Mouse (Mus musculus) liver, postnatal 0 days (tissue): ENCODE measurements around the gene Slmap. TPM values are rescaled to one million over a fixed set of nuclear protein-coding genes. Genes with fewer than 3 reads are reported as not detected.
A peak's percentile ranks its signal among the peaks of the same experiment; 100 is the strongest.
"Not testable (repeated sequence)": the region's sequence is repeated elsewhere in the genome, so short reads cannot be mapped to it uniquely, and the experiment has no call there.

ENCODE experiments used
- ATAC-seq: fragments of 200-750 bp; cut with Nextera tagmentation; 2 replicates; pipeline ENCODE4 v1.8.0; 2017; ENCODE audit warnings: mild to moderate bottlenecking, moderate library complexity
- DNase-seq: peaks from one replicate; pipeline ENCODE4 v3.0.0-alpha.2; 2016
- H3K27ac ChIP-seq: fragments of 300-500 bp; sonication (generic); 2 replicates; pipeline ENCODE4 v1.5.1; 2014; ENCODE audit warnings: antibody characterized with exemption, moderate library complexity, mild to moderate bottlenecking, low read depth
- H3K27me3 ChIP-seq: fragments of 300-500 bp; sonication (generic); 2 replicates; pipeline ENCODE4 v1.6.1; 2014; ENCODE audit warnings: low read length, control low read depth, mixed read lengths; ENCODE audit not compliant: insufficient read depth
- H3K36me3 ChIP-seq: fragments of 300-500 bp; sonication (generic); replicated peaks from 2 replicates; pipeline ENCODE4 v1.6.1; 2014; ENCODE audit warnings: mild to moderate bottlenecking, control low read depth, low read length, moderate library complexity, mixed read lengths; ENCODE audit not compliant: insufficient read depth
- H3K4me1 ChIP-seq: fragments of 300-500 bp; sonication (generic); 2 replicates; pipeline ENCODE4 v1.6.1; 2014; ENCODE audit warnings: antibody characterized with exemption, mild to moderate bottlenecking, control low read depth; ENCODE audit not compliant: insufficient read depth
- H3K4me2 ChIP-seq: fragments of 300-500 bp; sonication (generic); 2 replicates; pipeline ENCODE4 v1.6.1; 2014; ENCODE audit warnings: low read depth, mild to moderate bottlenecking, low read length, moderate library complexity, mixed read lengths
- H3K4me3 ChIP-seq: fragments of 300-500 bp; sonication (generic); 2 replicates; pipeline ENCODE4 v1.5.1; 2014; ENCODE audit warnings: low read depth, low read length
- H3K9ac ChIP-seq: fragments of 300-500 bp; sonication (generic); replicated peaks from 2 replicates; pipeline ENCODE4 v1.6.1; 2014; ENCODE audit warnings: mild to moderate bottlenecking, moderate library complexity
- H3K9me3 ChIP-seq: fragments of 300-500 bp; sonication (generic); 2 replicates; pipeline ENCODE4 v1.6.1; 2016; ENCODE audit warnings: mild to moderate bottlenecking, control low read depth, low read length, mixed read lengths
- CTCF ChIP-seq: sonication (generic); IDR thresholded peaks from 2 replicates; pipeline ENCODE4 v1.5.1; 2016; ENCODE audit warnings: antibody characterized with exemption, low read depth
- EP300 ChIP-seq: IDR thresholded peaks from 2 replicates; pipeline ENCODE4 v1.6.1; 2016; ENCODE audit warnings: antibody characterized with exemption, low read depth, mild to moderate bottlenecking
- WGBS: fragments of 180-500 bp; shearing (Covaris S2); extraction: QIAGEN DNeasy Blood & Tissue Kit; methylation state at CpG from one replicate; pipeline ENCODE4 v1.1.7; 2014; ENCODE audit not compliant: insufficient replicate concordance; 5-methylcytosine and 5-hydroxymethylcytosine counted together
- polyA plus RNA-seq: library from polyadenylated mRNA; unstranded; fragments of >200 nt; fragmentation: Nextera tagmentation; extraction: Ambion mirVana; gene quantifications from 2 replicates; pipeline ENCODE4 v1.2.1, GENCODE M21; 2015

The Slmap gene
- polyA plus RNA-seq, 1 experiment from 2014 or later: 12.3 TPM

DNA sequence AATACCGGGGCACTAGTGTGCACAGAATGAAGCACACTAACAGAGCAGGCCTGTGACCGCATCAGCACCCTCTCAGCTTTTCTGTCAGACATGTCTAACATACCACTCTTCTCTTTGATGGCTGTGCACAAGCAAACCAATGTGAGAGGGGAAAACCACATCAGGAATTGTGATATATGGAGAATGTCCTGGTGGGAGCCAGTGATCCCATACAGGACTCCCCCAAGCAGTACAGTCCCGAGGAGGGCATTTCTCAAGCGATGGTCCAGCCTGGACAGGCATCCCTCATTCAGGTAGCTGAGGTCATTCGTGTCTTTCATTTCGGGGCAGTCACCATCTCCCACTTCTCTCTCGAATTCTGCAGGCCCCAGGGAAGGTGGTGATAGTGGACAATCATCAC is 128.0 kb downstream of the Slmap start:
- no peak for DNase-seq
- Histone ChIP-seq H3K4me1 (no peaks in the 10 kb centered on the region), H3K9me3 (no peaks in the 10 kb centered on the region), H3K27ac (no peak overlapping the region), H3K27me3 (no peaks in the 10 kb centered on the region), H3K9ac (no peak overlapping the region), H3K4me3 (no peak overlapping the region), H3K36me3 (no peaks in the 10 kb centered on the region), H3K4me2 (no peak overlapping the region)
- no peak for ATAC-seq
- 90% methylated on average over 7 of the region's 7 CpGs for WGBS
- TF ChIP-seq CTCF (no peak), EP300 (no peak)

DNA sequence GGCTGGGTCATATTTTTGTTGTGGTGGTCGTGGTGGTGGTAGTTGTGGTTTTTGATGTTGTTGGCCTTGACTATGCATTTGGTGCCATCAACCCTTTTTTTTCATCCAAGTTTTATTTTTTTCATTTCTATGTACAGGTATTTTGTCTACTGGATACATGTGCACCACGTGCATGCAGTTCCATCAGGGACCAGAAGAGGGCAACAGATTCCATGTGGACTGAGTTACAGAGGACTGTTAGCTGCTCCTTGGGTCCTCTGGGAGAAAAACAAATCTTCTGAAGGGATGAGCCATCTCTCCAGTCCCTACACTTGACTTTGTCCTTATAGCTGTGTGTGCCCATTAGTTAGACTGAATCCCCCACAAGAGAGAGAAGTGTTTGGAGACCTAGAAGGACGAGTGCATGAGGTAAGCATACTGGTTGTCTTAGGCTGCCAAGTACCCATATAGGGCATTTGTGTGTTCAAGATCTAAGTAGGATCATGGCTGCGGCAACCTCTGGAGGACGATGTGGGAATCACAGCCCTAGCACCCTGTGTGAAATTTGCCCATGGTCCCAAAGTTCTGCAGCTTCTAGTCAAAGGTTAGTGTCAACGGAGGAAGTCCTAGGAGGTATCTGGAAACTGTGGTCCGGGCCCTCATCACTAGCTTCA is 136.1 kb downstream of the Slmap start:
- WGBS: 87% methylated on average over 7 of the region's 7 CpGs
- 0 out of 2 replicates have a peak, but pooled peaks cover 3% of the 10 kb centered on the region for H3K9me3 ChIP-seq
- DNase-seq (no peak), ATAC-seq (no peak)
- no peak overlapping the region for H3K4me3 ChIP-seq
- no peak overlapping the region for H3K9ac ChIP-seq
- H3K27ac ChIP-seq: no peak overlapping the region
- no peak overlapping the region for H3K4me2 ChIP-seq
- H3K4me1 ChIP-seq: no peaks in the 10 kb centered on the region
- no peaks in the 10 kb centered on the region for H3K36me3 ChIP-seq
- H3K27me3 ChIP-seq: no peaks in the 10 kb centered on the region
- TF ChIP-seq EP300 (no peak), CTCF (peak; percentile 37; the same call in 1 of the 2 replicates)

DNA sequence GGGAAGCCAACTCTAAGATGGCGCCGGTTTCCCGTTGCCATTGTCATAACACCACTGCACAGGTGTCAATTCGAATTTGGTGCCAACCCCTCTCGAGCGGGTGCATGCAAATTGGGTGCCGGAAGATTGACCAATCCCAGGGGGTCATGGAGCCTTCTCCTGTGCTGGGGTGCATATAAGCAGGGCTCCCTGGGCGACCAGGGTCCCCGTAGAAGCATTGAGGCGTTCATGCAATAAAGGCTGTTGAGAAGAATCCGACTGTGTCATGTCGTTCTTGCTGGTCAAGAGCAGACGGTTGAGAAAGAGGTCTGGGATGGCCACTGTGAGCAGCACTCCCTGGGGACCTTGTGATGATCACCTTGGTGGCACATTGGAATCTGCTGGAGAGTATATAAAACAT is 142.9 kb downstream of the Slmap start:
- no peaks in the 10 kb centered on the region for H3K27me3 ChIP-seq
- peak; percentile 7 for DNase-seq
- H3K4me3 ChIP-seq: no peak overlapping the region
- no peak overlapping the region for H3K9ac ChIP-seq
- no peak for ATAC-seq
- H3K9me3 ChIP-seq: no peaks in the 10 kb centered on the region
- WGBS: 85% methylated on average over 13 of the region's 13 CpGs
- H3K4me1 ChIP-seq: no peaks in the 10 kb centered on the region
- no peak for TF ChIP-seq CTCF
- TF ChIP-seq EP300: no peak
- H3K4me2 ChIP-seq: no peak overlapping the region
- no peak overlapping the region for H3K27ac ChIP-seq
- no peaks in the 10 kb centered on the region for H3K36me3 ChIP-seq

DNA sequence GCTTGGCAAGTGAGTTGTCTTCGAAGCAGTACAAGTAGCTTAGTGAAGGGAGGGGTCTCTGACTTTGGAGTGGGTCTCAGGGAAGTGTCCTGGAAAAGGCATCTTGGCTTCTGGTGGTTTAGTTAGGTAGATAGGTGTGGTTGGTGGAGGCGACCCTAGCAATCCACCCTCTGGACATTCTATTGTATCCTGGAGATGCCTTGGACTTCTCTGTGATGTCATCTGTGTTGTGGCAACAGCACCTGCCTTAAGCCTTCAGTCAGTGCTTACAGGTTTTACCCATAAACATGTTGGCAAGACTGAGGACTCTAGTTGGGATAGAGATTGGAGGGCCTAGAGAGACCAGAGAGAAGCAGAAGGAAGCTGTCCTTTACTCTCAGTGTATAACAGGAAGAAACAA is 145.8 kb downstream of the Slmap start:
- H3K4me1 ChIP-seq, H3K27me3 ChIP-seq, H3K9ac ChIP-seq, DNase-seq, H3K36me3 ChIP-seq, H3K9me3 ChIP-seq, H3K4me3 ChIP-seq, H3K4me2 ChIP-seq, ATAC-seq, H3K27ac ChIP-seq: not testable (repeated sequence)
- 71% methylated on average over 2 of the region's 2 CpGs for WGBS

DNA sequence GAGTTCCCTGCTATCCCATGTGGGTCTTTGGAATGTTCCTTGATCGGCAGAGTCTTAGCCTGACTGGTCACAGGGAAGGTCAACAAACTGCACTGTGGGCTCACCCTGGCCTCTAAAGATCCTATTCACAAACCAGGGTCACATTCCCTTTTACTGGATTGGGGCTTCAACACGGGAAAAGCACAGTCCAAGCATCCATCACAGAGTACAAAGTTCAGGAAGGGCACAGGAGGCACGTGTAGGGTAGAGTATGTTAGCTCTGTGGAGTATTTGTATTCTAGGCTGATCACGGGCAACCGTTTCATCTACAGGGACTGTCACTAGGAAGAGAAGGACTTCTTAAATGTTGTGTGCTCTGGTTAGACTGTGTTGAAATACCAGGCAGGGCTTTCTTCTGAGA is 147.7 kb downstream of the Slmap start:
- H3K27ac ChIP-seq, H3K36me3 ChIP-seq, H3K9ac ChIP-seq, H3K4me2 ChIP-seq, H3K4me3 ChIP-seq, H3K9me3 ChIP-seq, DNase-seq, H3K27me3 ChIP-seq, H3K4me1 ChIP-seq: not testable (repeated sequence)
- ATAC-seq: peak; percentile 68
- WGBS: 44% methylated on average over 3 of the region's 5 CpGs

DNA sequence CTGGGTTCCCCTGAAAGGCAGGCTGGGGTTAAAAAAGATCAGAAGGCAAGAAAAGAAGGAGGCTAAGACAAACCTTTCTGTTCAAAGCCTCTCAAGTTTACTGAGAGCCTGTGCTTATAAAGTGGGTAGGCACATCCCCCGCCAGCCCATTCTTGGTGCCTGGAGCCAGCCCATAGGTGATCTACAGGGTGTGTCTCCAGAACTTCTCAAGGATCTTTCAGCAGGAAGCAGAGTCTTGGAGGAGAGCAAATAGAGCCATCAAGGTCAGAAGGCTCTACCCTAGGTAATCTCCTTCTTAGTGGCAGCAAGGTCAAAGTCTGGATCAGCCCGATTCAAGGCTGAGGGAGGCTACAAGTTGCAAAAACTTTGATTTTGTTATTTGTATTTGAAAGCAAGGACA is 149.1 kb downstream of the Slmap start:
- DNase-seq, H3K9ac ChIP-seq, H3K36me3 ChIP-seq, H3K4me3 ChIP-seq, H3K4me1 ChIP-seq, H3K27ac ChIP-seq, H3K27me3 ChIP-seq, ATAC-seq, H3K9me3 ChIP-seq, H3K4me2 ChIP-seq: not testable (repeated sequence)
- WGBS: 78% methylated on average over 2 of the region's 2 CpGs

DNA sequence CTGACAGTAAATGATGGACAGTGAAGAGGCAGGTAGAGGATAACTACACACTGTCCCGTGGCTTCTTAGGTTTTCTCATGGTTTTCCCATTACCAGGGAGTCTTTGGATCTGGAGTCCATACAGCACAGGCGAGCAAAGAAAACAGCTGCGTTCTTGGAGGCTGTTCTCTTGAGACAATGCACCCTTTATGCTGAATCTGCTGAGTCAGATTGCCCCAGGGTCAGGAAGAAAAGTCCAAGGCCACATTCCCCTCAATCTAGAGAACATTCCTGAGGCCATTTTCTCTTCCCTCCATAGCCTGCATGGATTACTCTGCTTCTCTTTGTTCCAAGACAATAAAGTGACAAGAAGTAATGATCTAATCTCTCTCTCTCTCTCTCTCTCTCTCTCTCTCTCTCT is 155.7 kb downstream of the Slmap start:
- no peak overlapping the region for H3K9ac ChIP-seq
- TF ChIP-seq EP300 (no peak), CTCF (no peak)
- H3K9me3 ChIP-seq: no peaks in the 10 kb centered on the region
- WGBS: 54% methylated on average over 3 of the region's 3 CpGs
- DNase-seq (peak; percentile 1), ATAC-seq (no peak)
- H3K4me2 ChIP-seq: no peak overlapping the region
- H3K4me1 ChIP-seq: no peaks in the 10 kb centered on the region
- no peak overlapping the region for H3K27ac ChIP-seq
- H3K27me3 ChIP-seq: no peaks in the 10 kb centered on the region
- H3K4me3 ChIP-seq: no peak overlapping the region
- no peaks in the 10 kb centered on the region for H3K36me3 ChIP-seq
